Mouse (Mus musculus) hindbrain, embryonic 13.5 days (tissue): ENCODE data around the gene Kbtbd4. TPM values are rescaled to one million over a fixed set of nuclear protein-coding genes. Genes with fewer than 3 reads are reported as not detected.
A peak's percentile ranks its signal among the peaks of the same experiment; 100 is the strongest.

Experiments
- ATAC-seq: fragments of 200-750 bp; cut with Nextera tagmentation; 2 replicates; pipeline ENCODE4 v1.8.0; 2017; ENCODE audit warnings: moderate TSS enrichment; ENCODE audit not compliant: low FRiP score
- H3K27ac ChIP-seq: fragments of 300-500 bp; sonication (generic); 2 replicates; pipeline ENCODE4 v1.5.1; 2015; ENCODE audit warnings: inconsistent platforms, mild to moderate bottlenecking, moderate library complexity
- H3K27me3 ChIP-seq: fragments of 300-500 bp; sonication (generic); 2 replicates; pipeline ENCODE4 v1.6.1; 2015; ENCODE audit warnings: mild to moderate bottlenecking, inconsistent platforms
- H3K36me3 ChIP-seq: fragments of 300-500 bp; sonication (generic); 2 replicates; pipeline ENCODE4 v1.6.1; 2015; ENCODE audit warnings: mild to moderate bottlenecking, inconsistent platforms
- H3K4me1 ChIP-seq: fragments of 300-500 bp; sonication (generic); replicated peaks from 2 replicates; pipeline ENCODE4 v1.6.1; 2015; ENCODE audit warnings: inconsistent platforms
- H3K4me2 ChIP-seq: fragments of 300-500 bp; sonication (generic); 2 replicates; pipeline ENCODE4 v1.6.1; 2015; ENCODE audit warnings: inconsistent platforms, mild to moderate bottlenecking, moderate library complexity
- H3K4me3 ChIP-seq: fragments of 300-500 bp; sonication (generic); 2 replicates; pipeline ENCODE4 v1.5.1; 2015; ENCODE audit warnings: mild to moderate bottlenecking, inconsistent platforms
- H3K9ac ChIP-seq: fragments of 300-500 bp; sonication (generic); 2 replicates; pipeline ENCODE4 v1.6.1; 2015; ENCODE audit warnings: mild to moderate bottlenecking, inconsistent platforms
- H3K9me3 ChIP-seq: fragments of 300-500 bp; sonication (generic); 2 replicates; pipeline ENCODE4 v1.6.1; 2016; ENCODE audit warnings: inconsistent platforms
- WGBS: fragments of 180-500 bp; shearing (Covaris S2); methylation state at CpG from one replicate; pipeline ENCODE4 v1.1.7; 2015; 5-methylcytosine and 5-hydroxymethylcytosine counted together
- polyA plus RNA-seq: library from polyadenylated mRNA; unstranded; fragments of >200 nt; fragmentation: Nextera tagmentation; extraction: Ambion mirVana; gene quantifications from 2 replicates; pipeline ENCODE4 v1.2.1, GENCODE M21; 2015

The Kbtbd4 gene
- 56.2 and 61.6 TPM in 2 replicates for polyA plus RNA-seq

- H3K4me3 ChIP-seq, result peak within 1 kb of the TSS; percentile 90
- no peaks in the 10 kb centered on the region for H3K9me3 ChIP-seq
- H3K27me3 ChIP-seq, result no peaks in the 10 kb centered on the region
- under 1% methylated on average over 42 of the region's 43 CpGs for WGBS
- peaks cover 40% of the 10 kb centered on the region for H3K4me1 ChIP-seq
- H3K9ac ChIP-seq, result peak within 1 kb of the TSS; percentile 91
- H3K36me3 ChIP-seq, result peaks cover 45% of the 10 kb centered on the region
- peak; percentile 92 for ATAC-seq
- H3K4me2 ChIP-seq, result peak within 1 kb of the TSS; percentile 83
- H3K27ac ChIP-seq, result peak within 1 kb of the TSS; percentile 97
Observed at GRCm38 (mm10) chr2:90904076-90904855, at the start of gene Kbtbd4, which contains the start of gene Ndufs3. Gene Kbtbd4 (plus strand): TSS chr2:90904740. Gene Ndufs3 (minus strand): TSS chr2:90904827.

- Histone ChIP-seq H3K4me2 (no peak overlapping the region), H3K4me3 (no peak overlapping the region), H3K27me3 (no peaks in the 10 kb centered on the region), H3K36me3 (peaks cover 79% of the 10 kb centered on the region), H3K9me3 (no peaks in the 10 kb centered on the region), H3K9ac (no peak overlapping the region), H3K27ac (no peak overlapping the region), H3K4me1 (no peaks in the 10 kb centered on the region)
- WGBS, result 98% methylated on average over 2 of the region's 2 CpGs
- no peak for ATAC-seq
Observed at GRCm38 (mm10) chr2:90861486-90861885, 43.1 kb upstream of the Kbtbd4 start.

- Histone ChIP-seq H3K9ac (no peak overlapping the region), H3K27me3 (no peaks in the 10 kb centered on the region), H3K4me1 (no peaks in the 10 kb centered on the region), H3K27ac (peak overlapping the region; percentile 41; the same call in 1 of the 2 replicates), H3K36me3 (peaks cover 81% of the 10 kb centered on the region), H3K4me2 (no peak overlapping the region), H3K4me3 (no peak overlapping the region), H3K9me3 (no peaks in the 10 kb centered on the region)
- ATAC-seq, result peak; percentile 62; the same call in 1 of the 2 replicates
Observed at GRCm38 (mm10) chr2:90864184-90864583, 40.4 kb upstream of the Kbtbd4 start.

- ATAC-seq, result peak; percentile 90
- 31% methylated on average over 3 of the region's 3 CpGs for WGBS
- Histone ChIP-seq H3K27me3 (no peaks in the 10 kb centered on the region), H3K4me3 (no peak overlapping the region), H3K4me1 (0 out of 2 replicates have a peak, but pooled peaks cover 10% of the 10 kb centered on the region), H3K27ac (no peak overlapping the region), H3K36me3 (peaks cover 59% of the 10 kb centered on the region), H3K9ac (no peak overlapping the region), H3K4me2 (no peak overlapping the region), H3K9me3 (no peaks in the 10 kb centered on the region)
Observed at GRCm38 (mm10) chr2:90866524-90866923, 38.0 kb upstream of the Kbtbd4 start.

GRCm38 (mm10) chr2:90870136-90870601 is 34.4 kb upstream of the Kbtbd4 start:
- H3K27me3 ChIP-seq, result no peaks in the 10 kb centered on the region
- H3K27ac ChIP-seq, result no peak overlapping the region
- H3K36me3 ChIP-seq, result peaks cover 34% of the 10 kb centered on the region
- H3K9me3 ChIP-seq, result no peaks in the 10 kb centered on the region
- H3K4me3 ChIP-seq, result no peak overlapping the region
- no peak overlapping the region for H3K4me2 ChIP-seq
- WGBS, result 56% methylated on average over 4 of the region's 4 CpGs
- H3K9ac ChIP-seq, result peak overlapping the region; percentile 53
- ATAC-seq, result no peak
- 0 out of 2 replicates have a peak, but pooled peaks cover 13% of the 10 kb centered on the region for H3K4me1 ChIP-seq

GRCm38 (mm10) chr2:90871180-90871961 is 33.2 kb upstream of the Kbtbd4 start:
- H3K4me2 ChIP-seq, result no peak overlapping the region
- 66% methylated on average over 8 of the region's 8 CpGs for WGBS
- H3K9ac ChIP-seq, result 0 out of 2 replicates have a peak overlapping the region, but pooled peaks have one; percentile 20
- H3K27me3 ChIP-seq, result no peaks in the 10 kb centered on the region
- no peak overlapping the region for H3K27ac ChIP-seq
- ATAC-seq, result no peak
- no peaks in the 10 kb centered on the region for H3K9me3 ChIP-seq
- peaks cover 24% of the 10 kb centered on the region for H3K36me3 ChIP-seq
- H3K4me1 ChIP-seq, result 0 out of 2 replicates have a peak, but pooled peaks cover 13% of the 10 kb centered on the region
- H3K4me3 ChIP-seq, result no peak overlapping the region

- no peak overlapping the region for H3K4me3 ChIP-seq
- WGBS, result 89% methylated on average over 1 of the region's 1 CpGs
- H3K27ac ChIP-seq, result no peak overlapping the region
- no peak overlapping the region for H3K4me2 ChIP-seq
- H3K9ac ChIP-seq, result no peak overlapping the region
- H3K36me3 ChIP-seq, result peaks cover 6% of the 10 kb centered on the region; the same call in 1 of the 2 replicates
- H3K9me3 ChIP-seq, result no peaks in the 10 kb centered on the region
- H3K4me1 ChIP-seq, result 0 out of 2 replicates have a peak, but pooled peaks cover 13% of the 10 kb centered on the region
- no peaks in the 10 kb centered on the region for H3K27me3 ChIP-seq
- no peak for ATAC-seq
Observed at GRCm38 (mm10) chr2:90874025-90874424, 30.5 kb upstream of the Kbtbd4 start.

- 75% methylated on average over 2 of the region's 2 CpGs for WGBS
- no peaks in the 10 kb centered on the region for H3K27me3 ChIP-seq
Observed at GRCm38 (mm10) chr2:90875239-90875638, 29.3 kb upstream of the Kbtbd4 start.

GRCm38 (mm10) chr2:90877584-90878259 is 26.8 kb upstream of the Kbtbd4 start:
- Histone ChIP-seq H3K36me3 (peaks cover 6% of the 10 kb centered on the region; the same call in 1 of the 2 replicates), H3K4me2 (no peak overlapping the region), H3K27ac (no peak overlapping the region), H3K4me3 (no peak overlapping the region), H3K4me1 (peaks cover 19% of the 10 kb centered on the region), H3K9me3 (no peaks in the 10 kb centered on the region), H3K27me3 (no peaks in the 10 kb centered on the region), H3K9ac (no peak overlapping the region)
- WGBS, result 59% methylated on average over 5 of the region's 5 CpGs
- no peak for ATAC-seq

More at GRCm38 (mm10) chr2:90875239-90875638, 29.3 kb upstream of the Kbtbd4 start:
- no peak for ATAC-seq
- Histone ChIP-seq H3K4me3 (no peak overlapping the region), H3K9ac (no peak overlapping the region), H3K4me2 (no peak overlapping the region), H3K4me1 (peaks cover 17% of the 10 kb centered on the region), H3K36me3 (peaks cover 6% of the 10 kb centered on the region; the same call in 1 of the 2 replicates), H3K27ac (no peak overlapping the region), H3K9me3 (no peaks in the 10 kb centered on the region)

- no peaks in the 10 kb centered on the region for H3K27me3 ChIP-seq
- H3K36me3 ChIP-seq, result no peaks in the 10 kb centered on the region
- no peaks in the 10 kb centered on the region for H3K9me3 ChIP-seq
- ATAC-seq, result no peak
- H3K4me3 ChIP-seq, result no peak overlapping the region
- no peak overlapping the region for H3K9ac ChIP-seq
- H3K4me1 ChIP-seq, result peaks cover 25% of the 10 kb centered on the region
- no peak overlapping the region for H3K4me2 ChIP-seq
- H3K27ac ChIP-seq, result no peak overlapping the region
Observed at GRCm38 (mm10) chr2:90879419-90879818, 25.1 kb upstream of the Kbtbd4 start.

- H3K36me3 ChIP-seq, result no peaks in the 10 kb centered on the region
- ATAC-seq, result no peak
- peaks cover 7% of the 10 kb centered on the region; the same call in 1 of the 2 replicates for H3K27me3 ChIP-seq
- peaks cover 34% of the 10 kb centered on the region for H3K4me1 ChIP-seq
- H3K4me2 ChIP-seq, result no peak overlapping the region
- H3K9ac ChIP-seq, result no peak overlapping the region
- WGBS, result 22% methylated on average over 6 of the region's 6 CpGs
- no peaks in the 10 kb centered on the region for H3K9me3 ChIP-seq
- no peak overlapping the region for H3K4me3 ChIP-seq
- H3K27ac ChIP-seq, result peak overlapping the region; percentile 60; the same call in 1 of the 2 replicates
Observed at GRCm38 (mm10) chr2:90880144-90880785, 24.3 kb upstream of the Kbtbd4 start.
